Mouse (Mus musculus) kidney, postnatal 10 days (tissue): Measurements from ENCODE around the gene Csrnp3.
A peak's percentile ranks its signal among the peaks of the same experiment; 100 is the strongest.

Source experiments
- DNase-seq: peaks from one replicate; pipeline ENCODE4 v3.0.0; 2021; ENCODE audit warnings: mixed read lengths

The Csrnp3 gene

GRCm38 (mm10) chr2:65953726-65954340, 108.3 kb downstream of the Csrnp3 start:
- DNase-seq: no peak

GRCm38 (mm10) chr2:65955804-65956203, 110.2 kb downstream of the Csrnp3 start:
- DNase-seq: no peak

- DNase-seq: no peak
These were observed 111.2 kb downstream of the Csrnp3 start for GRCm38 (mm10) chr2:65956727-65957126.

- DNase-seq: no peak
These were observed 117.9 kb downstream of the Csrnp3 start for GRCm38 (mm10) chr2:65963420-65963819.

GRCm38 (mm10) chr2:65968810-65969209, 123.2 kb downstream of the Csrnp3 start:
- no peak for DNase-seq

GRCm38 (mm10) chr2:65973907-65974306, 128.3 kb downstream of the Csrnp3 start:
- DNase-seq: no peak

GRCm38 (mm10) chr2:65975383-65975782, 129.8 kb downstream of the Csrnp3 start:
- no peak for DNase-seq

GRCm38 (mm10) chr2:65979338-65980053, 133.9 kb downstream of the Csrnp3 start:
- peak; percentile 48 for DNase-seq

GRCm38 (mm10) chr2:65981470-65981869, 135.9 kb downstream of the Csrnp3 start:
- DNase-seq: no peak

GRCm38 (mm10) chr2:65981965-65982364, 136.4 kb downstream of the Csrnp3 start:
- no peak for DNase-seq

GRCm38 (mm10) chr2:65985706-65986105, 140.1 kb downstream of the Csrnp3 start:
- no peak for DNase-seq

GRCm38 (mm10) chr2:65987069-65987468, 141.5 kb downstream of the Csrnp3 start:
- no peak for DNase-seq

- peak; percentile 72 for DNase-seq
These were observed 142.0 kb downstream of the Csrnp3 start for GRCm38 (mm10) chr2:65987588-65987987.

GRCm38 (mm10) chr2:65988788-65989187, 143.2 kb downstream of the Csrnp3 start:
- no peak for DNase-seq

- DNase-seq: no peak
These were observed 144.5 kb downstream of the Csrnp3 start for GRCm38 (mm10) chr2:65990108-65990507.

GRCm38 (mm10) chr2:65990754-65991153, 145.2 kb downstream of the Csrnp3 start:
- DNase-seq: no peak

GRCm38 (mm10) chr2:65993371-65993770, 147.8 kb downstream of the Csrnp3 start:
- peak; percentile 69 for DNase-seq

GRCm38 (mm10) chr2:65994886-65995468, 149.4 kb downstream of the Csrnp3 start:
- peak; percentile 16 for DNase-seq

- no peak for DNase-seq
These were observed 153.2 kb downstream of the Csrnp3 start for GRCm38 (mm10) chr2:65998747-65999146.

- DNase-seq: no peak
These were observed 163.6 kb downstream of the Csrnp3 start for GRCm38 (mm10) chr2:66008995-66009654.

- no peak for DNase-seq
These were observed 164.1 kb downstream of the Csrnp3 start for GRCm38 (mm10) chr2:66009677-66010076.

GRCm38 (mm10) chr2:66018711-66019110, 173.1 kb downstream of the Csrnp3 start:
- DNase-seq: no peak

GRCm38 (mm10) chr2:66019235-66019634, 173.7 kb downstream of the Csrnp3 start:
- no peak for DNase-seq

GRCm38 (mm10) chr2:66023419-66023818, 177.9 kb downstream of the Csrnp3 start:
- DNase-seq: no peak
